Comparison of ENCODE assay signal across 8 mouse cellular contexts in genomic region chr13:32338513-32339365, GRCm38 (mm10). TPM values are rescaled to one million over a fixed set of nuclear protein-coding genes. Genes with fewer than 3 reads are reported as not detected.
A peak's percentile ranks its signal among the peaks of the same experiment; 100 is the strongest.
DNase-seq lines count a peak whose midpoint lies in the region; ATAC-seq and TF ChIP-seq lines count a peak whose summit lies in the region.

TSS of gene Gmds (minus strand) at chr13:32338740.

- peak within 1 kb of the TSS; percentile 52 for H3K4me3 ChIP-seq in C2C12 (ENCODE audit: insufficient read depth, poor library complexity, severe bottlenecking)
- H3K4me3 ChIP-seq in erythroblast, embryonic 14.5 days (replicated peaks), result peak within 1 kb of the TSS; percentile 82
- H3K4me3 ChIP-seq in heart, embryonic 12.5 days, result peak within 1 kb of the TSS; percentile 80
- H3K4me3 ChIP-seq in kidney, postnatal 0 days (replicated peaks; ENCODE audit: low read depth, low read length), result peak within 1 kb of the TSS; percentile 83
- H3K4me3 ChIP-seq in liver, embryonic 11.5 days (ENCODE audit: low read depth, low read length), result peak within 1 kb of the TSS; percentile 83
- H3K4me3 ChIP-seq in stomach, embryonic 14.5 days (ENCODE audit: low read depth, low read length), result peak within 1 kb of the TSS; percentile 77

- H3K79me2 ChIP-seq in C2C12 (ENCODE audit: control insufficient read depth, insufficient read depth), result peaks cover 16% of the 10 kb centered on the region

- peak within 1 kb of the TSS; percentile 82 for H3ac ChIP-seq in C2C12 (ENCODE audit: control insufficient read depth, insufficient read length, low read depth)

- peaks cover 5% of the 10 kb centered on the region for H3K79me3 ChIP-seq in C2C12 (ENCODE audit: low read depth)

- peak within 1 kb of the TSS; percentile 49 for H3K27ac ChIP-seq in heart, embryonic 12.5 days (ENCODE audit: poor library complexity, severe bottlenecking)
- peak within 1 kb of the TSS; percentile 78; the same call in 1 of the 2 replicates for H3K27ac ChIP-seq in kidney, postnatal 0 days
- peak within 1 kb of the TSS; percentile 60; the same call in 1 of the 2 replicates for H3K27ac ChIP-seq in liver, embryonic 11.5 days (ENCODE audit: low read depth, low read length)
- peak within 1 kb of the TSS; percentile 66 for H3K27ac ChIP-seq in stomach, embryonic 14.5 days (ENCODE audit: low read length)

- no peak for TF ChIP-seq CTCF in C2C12 (IDR thresholded peaks at IDR 0.05; ENCODE audit: control insufficient read depth, insufficient read depth, insufficient read length)
- no peak for TF ChIP-seq CTCF in brain, embryonic 14.5 days (IDR thresholded peaks at IDR 0.05; ENCODE audit: borderline replicate concordance, extremely low read depth, insufficient read depth, insufficient read length)
- TF ChIP-seq CTCF in kidney, postnatal 0 days (IDR thresholded peaks at IDR 0.05; ENCODE audit: low read depth), result no peak; the same call in 1 of the 2 replicates

- peak within 1 kb of the TSS; percentile 87 for H3K4me2 ChIP-seq in heart, embryonic 12.5 days
- peak within 1 kb of the TSS; percentile 95 for H3K4me2 ChIP-seq in kidney, postnatal 0 days (ENCODE audit: low read length)
- H3K4me2 ChIP-seq in liver, embryonic 11.5 days, result peak within 1 kb of the TSS; percentile 95
- H3K4me2 ChIP-seq in stomach, embryonic 14.5 days (replicated peaks; ENCODE audit: low read depth, low read length), result peak within 1 kb of the TSS; percentile 91

- H3K4me1 ChIP-seq in erythroblast, embryonic 14.5 days (ENCODE audit: control insufficient read depth), result peaks cover 21% of the 10 kb centered on the region
- H3K4me1 ChIP-seq in heart, embryonic 12.5 days (replicated peaks), result peaks cover 4% of the 10 kb centered on the region
- no peaks in the 10 kb centered on the region; the same call in 1 of the 2 replicates for H3K4me1 ChIP-seq in kidney, postnatal 0 days (replicated peaks; ENCODE audit: insufficient read depth, low read length)
- no peaks in the 10 kb centered on the region; the same call in 1 of the 2 replicates for H3K4me1 ChIP-seq in liver, embryonic 11.5 days (replicated peaks; ENCODE audit: control insufficient read depth, insufficient read depth, low read length)
- H3K4me1 ChIP-seq in stomach, embryonic 14.5 days (ENCODE audit: control insufficient read depth, insufficient read depth, low read length), result no peaks in the 10 kb centered on the region

- H3K9ac ChIP-seq in heart, embryonic 12.5 days, result peak within 1 kb of the TSS; percentile 89
- H3K9ac ChIP-seq in kidney, postnatal 0 days (ENCODE audit: low read depth, low read length), result peak within 1 kb of the TSS; percentile 82
- peak within 1 kb of the TSS; percentile 89 for H3K9ac ChIP-seq in liver, embryonic 11.5 days (ENCODE audit: low read depth, low read length)
- peak within 1 kb of the TSS; percentile 66 for H3K9ac ChIP-seq in stomach, embryonic 14.5 days (replicated peaks; ENCODE audit: low read depth, low read length)

- DNase-seq in brain, embryonic 14.5 days (ENCODE audit: low read depth), result peak; percentile 98
- DNase-seq in kidney, postnatal 0 days (ENCODE audit: low spot score), result peak; percentile 97
- peak; percentile 91 for DNase-seq in liver, embryonic 11.5 days (ENCODE audit: low spot score)
- DNase-seq in naive thymus-derived CD4-positive, alpha-beta T cell, adult 2 months (ENCODE audit: low read depth), result peak; percentile 93

- no peaks in the 10 kb centered on the region for H3K36me3 ChIP-seq in C2C12 (ENCODE audit: control insufficient read depth, insufficient read depth)
- no peaks in the 10 kb centered on the region for H3K36me3 ChIP-seq in erythroblast, embryonic 14.5 days (ENCODE audit: control insufficient read depth)
- peaks cover 5% of the 10 kb centered on the region for H3K36me3 ChIP-seq in heart, embryonic 12.5 days
- H3K36me3 ChIP-seq in kidney, postnatal 0 days (ENCODE audit: insufficient read depth, low read length), result no peaks in the 10 kb centered on the region
- no peaks in the 10 kb centered on the region for H3K36me3 ChIP-seq in liver, embryonic 11.5 days (ENCODE audit: control insufficient read depth, insufficient read depth, low read length)
- no peaks in the 10 kb centered on the region for H3K36me3 ChIP-seq in stomach, embryonic 14.5 days (ENCODE audit: control insufficient read depth, insufficient read depth, low read length)

- WGBS in heart, embryonic 12.5 days, result 4% methylated on average over 48 of the region's 55 CpGs
- 2% methylated on average over 46 of the region's 55 CpGs for WGBS in kidney, postnatal 0 days
- WGBS in liver, embryonic 11.5 days, result 3% methylated on average over 51 of the region's 55 CpGs
- 2% methylated on average over 42 of the region's 55 CpGs for WGBS in stomach, embryonic 14.5 days

- peak; percentile 99 for ATAC-seq in heart, embryonic 12.5 days (ENCODE audit: insufficient number of reproducible peaks, low FRiP score)
- peak; percentile 99 for ATAC-seq in kidney, postnatal 0 days (replicated peaks; ENCODE audit: low FRiP score, low read depth)
- peak; percentile 99 for ATAC-seq in liver, embryonic 11.5 days (replicated peaks; ENCODE audit: low FRiP score)
- ATAC-seq in stomach, embryonic 14.5 days (ENCODE audit: insufficient number of reproducible peaks, insufficient read depth, low FRiP score, low read depth), result peak; percentile 99

- no peaks in the 10 kb centered on the region for H3K27me3 ChIP-seq in C2C12 (ENCODE audit: control insufficient read depth, insufficient read depth, insufficient read length)
- no peaks in the 10 kb centered on the region for H3K27me3 ChIP-seq in erythroblast, embryonic 14.5 days (ENCODE audit: control insufficient read depth)
- no peaks in the 10 kb centered on the region for H3K27me3 ChIP-seq in heart, embryonic 12.5 days (replicated peaks)
- H3K27me3 ChIP-seq in kidney, postnatal 0 days (ENCODE audit: insufficient read depth, low read length), result no peaks in the 10 kb centered on the region
- H3K27me3 ChIP-seq in liver, embryonic 11.5 days (replicated peaks; ENCODE audit: control insufficient read depth, insufficient read depth, low read length), result no peaks in the 10 kb centered on the region
- H3K27me3 ChIP-seq in stomach, embryonic 14.5 days (ENCODE audit: control insufficient read depth, insufficient read depth, low read length), result no peaks in the 10 kb centered on the region

- no peaks in the 10 kb centered on the region for H3K9me3 ChIP-seq in erythroblast, embryonic 14.5 days (ENCODE audit: control insufficient read depth, low read length)
- H3K9me3 ChIP-seq in heart, embryonic 12.5 days (replicated peaks), result peaks cover 3% of the 10 kb centered on the region; the same call in 1 of the 2 replicates
- H3K9me3 ChIP-seq in kidney, postnatal 0 days (replicated peaks; ENCODE audit: low read length), result no peaks in the 10 kb centered on the region
- no peaks in the 10 kb centered on the region for H3K9me3 ChIP-seq in liver, embryonic 11.5 days (ENCODE audit: control insufficient read depth, low read length)
- H3K9me3 ChIP-seq in stomach, embryonic 14.5 days (ENCODE audit: control insufficient read depth, low read depth, low read length), result no peaks in the 10 kb centered on the region

- peak; percentile 76 for TF ChIP-seq POLR2A in brain, embryonic 14.5 days (IDR thresholded peaks at IDR 0.05; ENCODE audit: borderline replicate concordance, extremely low read depth, insufficient read depth, insufficient read length, poor library complexity, severe bottlenecking)

TF ChIP-seq in C2C12, 6 proteins besides CTCF, POLR2A, EP300 and RAD21:
- TF ChIP-seq FOSL1 (IDR thresholded peaks at IDR 0.05; ENCODE audit: insufficient read depth, low read length, poor library complexity, severe bottlenecking) (no peak), MYOD1 (IDR thresholded peaks at IDR 0.05; ENCODE audit: control insufficient read depth, insufficient read length, low read depth) (no peak), CEBPB (IDR thresholded peaks at IDR 0.05; ENCODE audit: low read depth) (no peak), MYOG (IDR thresholded peaks at IDR 0.05; ENCODE audit: control insufficient read depth, extremely low read depth, insufficient read length) (no peak), USF1 (IDR thresholded peaks at IDR 0.05; ENCODE audit: low read depth) (no peak), MAX (IDR thresholded peaks at IDR 0.05) (no peak)

RNA-seq across cellular contexts. Expression of gene Gmds, which starts in this region (rescaled TPM):
- 21.1 TPM for polyA plus RNA-seq in C2C12 (2012; fragmentation: generic; extraction: Trizol)
- polyA plus RNA-seq in brain, embryonic 14.5 days (2012; rRNA removed), result 19.8 and 21.1 TPM in 2 replicates
- polyA plus RNA-seq in erythroblast, embryonic 14.5 days (2012), result 0.90 and 1.2 TPM in 2 replicates
- polyA plus RNA-seq in heart, embryonic 12.5 days (2016; fragmentation: Nextera tagmentation; extraction: Ambion mirVana), result 26.7 and 26.9 TPM in 2 replicates
- 32.7 and 36.9 TPM in 2 replicates for polyA plus RNA-seq in kidney, postnatal 0 days (2015; fragmentation: Nextera tagmentation; extraction: Ambion mirVana)
- polyA plus RNA-seq in liver, embryonic 11.5 days (2014; fragmentation: Nextera tagmentation; extraction: Ambion mirVana), result 19.7 and 23.4 TPM in 2 replicates
- polyA plus RNA-seq in stomach, embryonic 14.5 days (2014; fragmentation: Nextera tagmentation; extraction: Ambion mirVana), result 47.8 and 51.7 TPM in 2 replicates

Comparison
In these comparisons a context has a peak if more than half of its experiments do, and no peak if none do; other contexts are left out.
1. Peak in every context shown above with its lines: DNase-seq, ATAC-seq, H3K4me3 ChIP-seq and H3K27ac ChIP-seq.